Mouse (Mus musculus) thymus, postnatal 25 days (tissue): ENCODE measurements around the gene Rhpn2.

Experiments
- DNase-seq: peaks from one replicate; pipeline ENCODE4 v3.0.0; 2022

The Rhpn2 gene

GRCm38 (mm10) chr7:35395734-35396456 is 61.9 kb downstream of the Rhpn2 start:
- DNase-seq: peak; percentile 19

GRCm38 (mm10) chr7:35396542-35397168 is 62.7 kb downstream of the Rhpn2 start, which contains the start of the genes Faap24 and Cep89:
Faap24 (minus strand) TSS chr7:35396836.
Cep89 (plus strand) TSS chr7:35397035.
- DNase-seq: peak; percentile 97

- DNase-seq: no peak
Measured at GRCm38 (mm10) chr7:35401169-35401568, 67.2 kb downstream of the Rhpn2 start.

GRCm38 (mm10) chr7:35415226-35415625 is 81.3 kb downstream of the Rhpn2 start:
- peak; percentile 59 for DNase-seq

- DNase-seq: peak; percentile 12
Measured at GRCm38 (mm10) chr7:35415801-35416653, 82.1 kb downstream of the Rhpn2 start.

GRCm38 (mm10) chr7:35416654-35416948 is 82.6 kb downstream of the Rhpn2 start:
- no peak for DNase-seq

- DNase-seq: no peak
Measured at GRCm38 (mm10) chr7:35423071-35423470, 89.1 kb downstream of the Rhpn2 start.

GRCm38 (mm10) chr7:35428146-35428545 is 94.2 kb downstream of the Rhpn2 start:
- DNase-seq: no peak

- DNase-seq: no peak
Measured at GRCm38 (mm10) chr7:35435266-35435665, 101.3 kb downstream of the Rhpn2 start.
